Mouse (Mus musculus) left cerebral cortex, postnatal 14 days (tissue): Measurements from ENCODE around the gene Arl9. TPM values are rescaled to one million over a fixed set of nuclear protein-coding genes. Genes with fewer than 3 reads are reported as not detected.
"Not testable (repeated sequence)": the region's sequence is repeated elsewhere in the genome, so short reads cannot be mapped to it uniquely, and the experiment has no call there.

Experiments used
- DNase-seq, 2 experiments: peaks; one replicate each; pipeline ENCODE4 v3.0.0; 2021 to 2022; ENCODE audit warnings: low spot score in 2 of 2, mixed read lengths in 1 of 2
- intact Hi-C: fragments of 180-260 bp; cut with DNase I; formaldehyde crosslinking; loops from one replicate; pipeline ENCODE4 v1.15.1; 2025
- long read RNA-seq, 2 experiments: library from polyadenylated mRNA; stranded (forward); transcript quantifications; one replicate each; pipeline ENCODE4 v2.0.0; 2021
- total RNA-seq, 2 experiments: library from RNA; stranded (reverse); gene quantifications; 2 replicates each; pipeline ENCODE4 v1.2.3; 2021

The Arl9 gene
- total RNA-seq: not detected
- long read RNA-seq, experiment 1: 0 reads
- long read RNA-seq, experiment 2: 0 reads

DNA sequence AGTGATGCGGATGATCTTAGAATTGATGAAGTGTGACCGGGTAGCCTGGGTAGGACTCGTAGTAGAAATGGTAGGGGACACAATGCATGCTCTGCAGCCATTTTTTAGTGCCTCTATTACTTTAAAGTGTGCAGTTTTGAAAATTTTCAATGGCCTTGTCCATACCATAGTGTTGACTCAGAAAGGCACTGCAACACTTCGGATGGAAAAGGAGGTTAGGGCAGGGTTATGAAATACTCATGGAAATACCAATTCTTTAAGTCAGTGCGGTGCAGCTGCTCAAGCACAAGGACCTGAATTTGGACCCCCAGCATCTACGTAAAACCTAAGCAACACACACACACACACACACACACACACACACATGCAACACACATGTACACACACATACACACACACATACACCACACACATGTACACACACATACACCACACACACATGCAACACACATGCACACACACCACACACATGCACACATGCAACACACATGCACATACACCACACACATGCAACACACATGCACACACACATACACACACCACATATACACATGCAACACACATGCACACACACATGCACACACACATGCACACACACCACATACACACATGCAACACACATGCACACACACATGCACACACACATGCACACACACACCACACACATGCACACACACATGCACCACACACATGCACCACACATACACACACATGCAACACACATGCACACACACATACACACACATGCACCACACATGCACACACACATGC is at the start of gene Arl9:
Gene Arl9, plus strand, starts transcription at position 5 of the 771 bp plus-strand sequence.
- intact Hi-C loops: no loop called here

DNA sequence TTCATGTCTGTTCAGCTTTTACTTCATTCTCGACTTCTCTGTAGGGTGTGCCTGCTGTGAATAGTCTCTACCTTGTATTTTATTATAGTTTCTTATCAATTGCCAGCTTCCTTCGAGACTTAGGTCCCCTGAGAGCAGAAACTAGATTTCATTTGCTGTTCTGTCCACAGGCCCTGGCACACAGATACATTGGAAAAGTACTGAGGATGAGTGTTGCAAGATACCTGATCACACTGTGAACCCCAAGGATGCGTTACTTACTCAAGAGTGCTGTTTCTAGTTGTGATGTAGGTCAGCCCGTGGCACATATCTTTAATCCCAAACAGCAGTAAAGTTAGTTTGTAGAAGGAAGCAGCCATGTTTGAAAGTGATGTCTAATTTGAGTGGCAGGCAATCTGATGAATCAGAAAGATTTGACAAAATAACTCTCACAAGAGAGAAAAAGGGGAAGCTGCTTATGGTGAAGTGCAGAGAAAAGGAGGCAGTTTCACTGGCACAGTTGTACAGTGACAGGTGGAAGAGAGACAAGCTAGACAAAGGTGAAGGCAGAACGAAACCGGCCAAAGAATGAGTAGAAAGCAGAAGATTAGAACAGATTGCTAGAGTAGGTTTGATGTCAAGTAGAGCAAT is 49.5 kb upstream of the Arl9 start:
- intact Hi-C loops: no loop called here
- DNase-seq: no peak

More for the DNA sequence above, at the start of gene Arl9:
- DNase-seq: no peak

DNA sequence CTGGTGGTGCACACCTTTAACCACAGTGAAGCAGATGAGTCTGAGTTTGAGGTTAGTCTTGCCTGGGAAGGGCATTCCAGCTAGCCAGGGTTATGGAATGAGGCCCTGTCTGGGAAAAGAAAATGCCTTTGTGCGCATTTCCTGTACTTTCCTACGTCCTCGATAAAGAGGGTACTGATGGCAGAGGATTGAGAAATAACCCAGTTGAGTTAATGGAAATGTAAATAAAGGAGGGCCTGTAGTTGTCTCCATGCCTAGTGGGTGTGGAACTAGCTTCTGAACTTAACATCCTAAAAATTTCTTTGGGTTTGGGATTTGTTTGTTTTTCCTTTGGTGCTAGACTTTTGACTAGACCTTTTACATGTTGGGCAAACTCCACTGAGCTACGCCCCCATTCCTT is 48.4 kb upstream of the Arl9 start:
- DNase-seq: no peak
- intact Hi-C loops: no loop called here

DNA sequence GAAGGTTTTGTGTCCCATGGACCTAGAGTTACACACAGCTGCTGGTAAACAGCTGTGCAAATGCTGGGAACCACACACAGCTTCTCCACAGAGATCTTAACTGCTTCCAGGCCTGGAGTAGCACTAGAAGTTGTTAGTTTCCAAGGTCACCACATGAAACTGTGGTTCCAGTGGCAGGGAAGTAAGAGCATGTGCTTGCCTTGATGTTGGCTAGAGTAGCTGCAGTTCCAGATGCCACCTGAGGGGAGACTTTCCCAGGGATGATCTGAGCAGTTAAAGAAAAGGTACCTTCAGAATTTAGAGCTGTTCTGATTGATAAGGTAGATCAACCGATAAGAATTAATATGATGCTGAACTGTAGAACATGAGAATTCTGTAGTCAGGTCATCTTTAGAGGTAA is 45.9 kb upstream of the Arl9 start:
- DNase-seq: no peak
- intact Hi-C loops: no loop called here

DNA sequence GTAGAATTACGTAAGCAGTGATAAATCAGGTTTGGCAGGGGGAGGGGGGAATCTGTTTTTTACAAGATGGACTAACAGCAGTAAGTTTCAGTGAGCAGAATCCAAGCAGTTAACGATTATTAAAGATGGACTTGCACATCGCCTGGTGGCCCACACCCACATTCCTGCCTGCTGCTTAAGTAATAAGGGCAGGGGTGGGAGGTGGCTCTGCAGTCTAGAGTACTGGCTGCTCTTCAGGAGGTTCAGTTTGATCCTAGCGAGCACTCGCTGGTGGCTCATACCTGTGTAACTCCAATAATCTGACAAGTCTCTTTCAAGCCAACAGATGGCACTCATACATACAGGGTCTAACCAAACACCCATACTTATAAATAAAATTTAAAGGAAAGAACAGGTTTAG is 44.3 kb upstream of the Arl9 start:
- intact Hi-C loops: no loop called here

DNA sequence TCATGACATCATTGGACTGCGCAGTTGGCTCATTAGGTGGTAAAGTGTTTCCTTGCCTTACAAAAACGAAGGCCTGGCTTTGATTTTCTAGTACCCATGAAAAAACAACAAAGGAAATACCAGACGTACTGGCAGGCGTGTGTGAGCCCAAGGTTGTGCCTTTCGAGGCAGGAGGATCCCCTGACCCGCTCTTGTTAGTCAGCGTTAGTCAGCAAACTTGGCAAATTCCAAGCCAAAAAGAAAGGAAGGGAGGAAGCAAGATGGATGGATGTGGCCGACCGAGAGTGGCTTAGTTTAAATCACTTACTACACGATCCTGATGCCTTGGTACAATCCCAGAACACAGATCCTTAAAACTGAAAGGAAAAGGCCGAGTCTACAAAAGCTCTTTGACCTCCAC is 41.3 kb upstream of the Arl9 start:
- intact Hi-C loops: no loop called here

More for the DNA sequence above, 44.3 kb upstream of the Arl9 start:
- no peak for DNase-seq

DNA sequence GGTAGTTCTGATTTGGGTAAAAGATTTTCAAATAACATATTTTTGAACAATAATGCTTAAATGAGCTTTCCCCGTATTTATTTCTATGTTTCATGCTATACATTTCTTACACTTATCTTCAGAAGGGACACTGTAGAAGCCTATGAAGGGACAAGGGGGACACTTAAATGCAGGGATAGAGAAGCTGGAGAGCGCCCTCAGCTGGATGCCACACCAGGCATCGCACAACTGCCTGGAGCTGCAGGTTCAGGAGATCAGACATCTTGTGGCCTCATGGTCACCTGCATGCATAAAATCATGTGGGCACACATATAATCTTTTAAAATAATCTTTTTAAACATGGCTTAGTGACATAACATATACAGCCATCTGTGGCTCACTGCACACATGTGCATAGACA is 39.2 kb upstream of the Arl9 start:
- DNase-seq: no peak
- intact Hi-C loops: no loop called here

More for the DNA sequence above, 41.3 kb upstream of the Arl9 start:
- DNase-seq: no peak

DNA sequence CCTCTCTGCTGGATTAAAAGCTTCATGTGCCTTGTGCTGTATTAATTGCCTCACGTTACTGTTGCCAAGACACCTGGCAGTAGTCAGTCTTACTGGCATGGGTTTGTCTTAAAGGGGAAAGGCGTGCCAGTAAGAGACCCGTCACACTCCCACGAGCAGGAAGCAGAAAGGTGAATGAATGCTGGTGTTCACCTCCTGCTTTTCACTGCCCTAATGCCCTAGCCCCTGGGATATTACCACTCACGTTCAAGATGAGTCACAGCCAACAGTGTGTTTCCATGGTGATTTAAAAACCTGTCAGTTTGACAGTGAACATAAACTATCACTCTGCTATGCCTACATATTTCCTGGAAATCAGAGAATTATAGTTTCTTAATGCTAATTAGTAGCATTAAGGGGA is 34.6 kb upstream of the Arl9 start:
- intact Hi-C loops: no loop called here
- DNase-seq: no peak

DNA sequence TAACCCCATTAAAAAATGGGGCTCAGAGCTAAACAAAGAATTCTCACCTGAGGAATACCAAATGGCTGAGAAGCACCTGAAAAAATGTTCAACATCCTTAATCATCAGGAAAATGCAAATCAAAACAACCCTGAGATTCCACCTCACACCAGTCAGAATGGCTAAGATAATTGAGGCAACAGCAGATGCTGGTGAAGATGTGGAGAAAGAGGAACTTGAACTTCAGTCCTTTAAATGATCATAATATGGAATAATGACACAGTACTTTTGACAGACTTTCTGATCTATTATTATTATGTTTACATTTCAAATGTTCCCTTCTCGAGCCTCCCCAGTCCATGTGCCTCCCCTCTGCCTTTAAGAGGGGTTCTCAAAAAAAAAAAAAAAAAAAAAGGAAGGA is 32.7 kb upstream of the Arl9 start:
- DNase-seq, intact Hi-C loops: not testable (repeated sequence)

DNA sequence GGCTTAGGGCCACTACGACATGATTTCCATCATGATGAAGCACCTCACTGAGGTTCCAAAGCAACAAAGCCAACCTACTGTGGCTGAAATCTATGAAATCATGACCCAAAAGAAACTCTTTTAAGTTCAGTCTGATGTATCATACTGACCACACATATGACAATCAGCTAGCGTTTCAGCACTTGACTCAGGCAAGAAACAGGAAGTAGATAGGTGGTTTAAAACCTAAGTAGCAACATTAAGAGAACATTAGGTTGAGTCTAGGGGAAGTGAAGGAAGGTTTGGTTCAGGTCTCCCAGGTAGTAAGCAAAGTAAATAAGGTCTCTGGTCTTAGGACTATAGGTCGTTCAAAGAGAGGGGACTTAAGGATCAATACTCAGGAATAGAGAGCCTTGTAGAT is 30.4 kb upstream of the Arl9 start:
- intact Hi-C loops: no loop called here
- no peak for DNase-seq

DNA sequence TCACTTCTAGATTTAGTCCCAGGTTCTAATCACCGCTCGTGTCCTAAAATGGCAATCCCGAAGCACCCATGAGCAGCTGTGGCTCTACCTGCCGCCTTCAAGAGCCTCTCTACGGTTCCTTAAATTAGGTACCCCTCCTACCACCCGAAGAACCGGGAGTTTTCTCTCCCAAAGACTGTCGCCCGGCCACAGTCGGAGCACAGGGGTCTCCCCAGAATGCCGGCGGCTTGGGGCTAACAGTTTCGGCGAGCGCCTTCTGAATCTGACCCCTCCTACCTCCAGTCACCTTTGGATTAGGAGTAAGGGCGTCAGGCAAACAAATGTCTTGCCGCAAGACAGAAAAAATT is 29.7 kb upstream of the Arl9 start:
- intact Hi-C loops: no loop called here
- DNase-seq: no peak

DNA sequence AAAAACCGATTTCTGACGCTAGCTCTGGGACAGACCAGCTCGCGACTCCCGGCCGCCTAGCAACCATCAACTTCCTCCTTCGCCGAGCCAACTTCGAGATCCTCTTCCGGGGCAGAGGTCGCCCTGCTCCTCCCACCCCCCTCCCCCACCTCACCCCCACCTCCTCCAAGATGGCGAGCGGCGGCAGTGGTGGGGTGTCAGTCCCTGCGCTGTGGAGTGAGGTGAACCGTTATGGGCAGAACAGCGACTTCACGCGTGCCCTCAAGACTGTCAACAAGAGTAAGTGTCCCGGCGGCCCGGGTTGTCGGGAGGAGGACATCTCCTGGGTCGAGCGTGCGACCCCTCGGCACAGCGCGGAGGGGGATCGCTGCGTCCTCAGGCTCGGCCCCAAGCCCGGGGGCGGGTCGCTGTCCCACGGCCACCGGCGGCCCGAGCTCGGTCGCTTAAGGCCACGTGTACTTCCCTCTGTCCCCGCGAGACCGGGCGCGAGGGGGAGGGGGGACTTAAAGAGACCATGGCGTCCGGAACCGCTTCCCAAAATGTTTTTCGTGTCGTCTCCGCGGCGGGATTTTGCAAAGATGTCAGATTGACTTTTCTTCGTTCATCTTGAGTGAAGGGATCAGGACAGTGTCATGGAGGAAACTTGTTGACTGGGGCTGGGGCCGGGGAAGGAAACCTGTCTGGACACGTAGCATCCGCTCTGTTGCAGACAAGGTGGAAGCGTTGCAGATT is 29.1 kb upstream of the Arl9 start, which contains the start of gene Srp72:
Gene Srp72, plus strand, starts transcription at position 130 of the 732 bp plus-strand sequence.
- intact Hi-C loops: no loop called here
- DNase-seq: peak; percentile 87

DNA sequence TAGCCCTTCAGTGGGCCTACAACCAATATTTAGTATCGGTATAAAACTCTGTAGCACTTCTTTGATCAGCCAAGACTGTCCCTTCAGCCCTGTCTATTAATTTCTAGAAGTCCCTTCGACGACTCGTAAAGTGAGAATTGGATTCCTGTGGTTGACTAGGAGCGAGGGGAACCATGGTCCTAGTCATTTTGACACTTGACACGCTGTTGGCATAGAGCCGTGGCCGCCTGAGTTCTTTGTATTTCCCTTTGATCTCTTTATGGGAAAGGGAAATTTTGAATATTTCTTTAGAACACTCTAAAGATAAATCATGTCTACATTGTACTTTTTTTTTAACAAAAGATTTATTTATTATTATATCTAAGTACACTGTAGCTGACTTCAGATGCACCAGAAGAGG is 28.1 kb upstream of the Arl9 start:
- intact Hi-C loops: no loop called here

DNA sequence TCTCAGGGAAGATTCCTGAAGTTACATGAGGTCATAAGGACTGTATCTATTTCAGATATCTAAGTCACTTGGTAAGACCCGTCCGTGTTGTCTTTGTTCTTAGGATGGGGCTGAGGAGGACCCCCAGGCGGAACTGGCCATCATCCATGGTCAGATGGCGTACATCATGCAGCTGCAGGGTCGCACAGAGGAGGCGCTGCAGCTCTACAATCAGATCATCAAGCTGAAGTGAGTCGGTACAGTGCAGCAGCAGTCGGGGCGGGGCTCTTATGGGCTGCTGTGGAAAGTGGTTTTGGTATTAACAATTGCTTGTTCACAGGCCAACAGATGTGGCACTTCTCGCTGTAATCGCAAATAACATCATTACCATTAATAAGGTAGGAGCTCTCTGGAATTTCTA is 19.8 kb upstream of the Arl9 start:
- no peak for DNase-seq
- intact Hi-C loops: loop anchor here (5.0 kb wide), 1 partner anchor 343 kb away; no protein-coding TSS in a partner anchor

More for the DNA sequence above, 28.1 kb upstream of the Arl9 start:
- no peak for DNase-seq

DNA sequence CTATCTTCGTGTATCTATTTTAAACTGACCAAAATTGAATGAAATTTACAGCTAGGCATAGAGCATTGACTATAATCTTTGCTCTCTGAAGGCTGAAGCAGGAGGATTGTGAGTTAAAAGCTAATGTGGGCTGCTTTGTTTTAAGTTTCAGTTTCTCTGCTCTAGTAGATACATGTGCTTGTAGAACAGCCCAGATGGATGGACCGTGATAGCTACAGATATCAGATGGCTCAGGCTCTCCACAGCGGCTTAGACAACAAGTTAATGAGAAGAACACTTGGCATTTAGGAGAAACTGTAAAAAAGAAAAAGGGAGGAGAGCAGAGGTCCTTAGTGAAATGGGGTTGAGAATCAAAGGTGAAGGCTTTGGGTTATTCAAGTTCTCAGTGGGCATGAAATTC is 13.1 kb upstream of the Arl9 start:
- DNase-seq: no peak

DNA sequence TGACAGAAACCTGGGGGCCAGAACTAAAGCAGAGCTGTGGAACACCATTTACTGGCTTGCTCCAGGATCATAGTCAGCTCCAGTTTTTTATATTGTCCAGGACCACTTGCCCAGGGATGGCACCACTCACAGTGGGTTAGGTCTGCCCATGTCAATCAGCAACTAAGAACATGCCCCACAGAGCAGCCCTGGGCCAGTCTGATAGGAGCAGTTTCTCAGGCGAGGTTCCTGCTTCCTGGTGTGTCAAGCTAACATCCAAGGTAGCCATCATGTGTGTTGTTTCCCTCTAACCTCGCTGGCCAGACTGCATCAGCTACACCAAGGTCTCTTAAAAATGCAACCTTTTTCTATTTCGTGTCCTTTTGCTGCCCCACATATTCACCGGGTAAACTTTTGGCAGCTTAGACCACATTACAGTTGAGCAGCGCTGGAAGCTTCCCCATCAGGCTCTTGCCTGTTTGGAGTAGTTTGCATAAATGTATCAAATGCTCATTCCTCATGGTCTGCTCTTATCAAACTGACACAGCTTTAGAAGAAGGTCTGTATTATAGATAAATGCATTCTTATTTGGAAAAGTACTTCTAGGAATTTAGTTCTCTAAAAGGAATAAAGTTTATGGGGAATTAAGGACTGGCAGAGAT is 10.6 kb upstream of the Arl9 start:
- DNase-seq: no peak
- intact Hi-C loops: no loop called here

More for the DNA sequence above, 13.1 kb upstream of the Arl9 start:
- intact Hi-C loops: no loop called here

DNA sequence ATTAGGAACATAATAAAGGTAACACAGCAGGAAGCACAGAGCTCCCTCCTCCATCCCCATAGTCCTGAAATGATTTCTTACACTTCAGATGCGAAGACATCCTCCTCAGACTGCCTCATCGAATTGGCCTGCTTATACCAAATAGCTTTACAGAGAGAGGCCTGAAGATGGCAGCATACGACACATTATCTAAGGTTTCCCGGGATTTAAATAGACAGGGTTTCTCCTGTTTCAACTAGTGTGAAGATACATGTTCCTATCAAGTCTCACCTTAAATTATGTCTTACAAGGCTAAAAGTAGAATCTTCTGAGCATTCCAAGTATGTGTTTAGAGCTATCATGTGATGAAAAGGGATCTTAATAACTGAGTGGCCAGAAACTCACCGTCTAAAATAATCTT is 5.4 kb upstream of the Arl9 start:
- peak; percentile 56 to 78 for DNase-seq
- intact Hi-C loops: loop anchor here (5.0 kb wide), 2 partner anchors 169 to 219 kb away; no protein-coding TSS in a partner anchor

DNA sequence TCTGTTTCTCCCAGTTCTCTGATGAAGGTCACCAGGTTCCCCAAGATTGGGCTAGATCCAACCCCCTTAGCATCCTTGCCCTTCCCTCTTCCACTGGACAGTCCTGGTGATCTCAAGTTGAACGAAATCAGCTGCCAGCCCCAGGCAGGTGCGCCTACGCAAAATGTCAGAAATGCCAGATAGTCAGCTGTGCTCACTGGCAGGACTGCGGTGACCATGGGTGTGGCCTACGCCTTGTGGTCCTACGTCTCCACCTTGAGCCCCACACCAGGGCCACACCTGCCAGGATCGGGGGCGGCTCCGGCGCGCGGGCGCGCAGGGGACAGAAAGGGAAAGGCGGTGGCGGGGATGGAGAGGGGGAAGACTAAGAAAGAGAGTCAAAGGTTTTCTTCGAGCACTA is 2.7 kb upstream of the Arl9 start:
- DNase-seq: no peak
- intact Hi-C loops: no loop called here

DNA sequence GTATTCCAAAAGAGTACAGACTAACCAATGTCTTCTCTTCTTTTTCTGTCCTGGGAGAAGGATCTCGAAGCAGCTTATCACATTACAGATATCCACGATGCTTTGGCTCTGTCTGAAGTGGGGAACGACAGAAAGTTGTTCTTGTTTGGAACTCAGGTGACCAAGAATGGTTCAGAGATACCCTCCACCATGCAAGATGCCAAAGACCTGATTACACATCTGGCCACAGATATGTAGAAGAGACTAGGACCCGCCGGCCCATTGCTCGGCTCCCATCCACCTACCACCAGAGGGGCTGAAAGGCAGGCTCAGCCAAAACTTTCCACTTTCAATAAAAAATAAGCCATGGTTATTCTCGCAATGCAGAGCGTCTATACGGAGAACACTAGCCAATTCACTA is 6.5 kb downstream of the Arl9 start:
- no peak for DNase-seq
- intact Hi-C loops: no loop called here

DNA sequence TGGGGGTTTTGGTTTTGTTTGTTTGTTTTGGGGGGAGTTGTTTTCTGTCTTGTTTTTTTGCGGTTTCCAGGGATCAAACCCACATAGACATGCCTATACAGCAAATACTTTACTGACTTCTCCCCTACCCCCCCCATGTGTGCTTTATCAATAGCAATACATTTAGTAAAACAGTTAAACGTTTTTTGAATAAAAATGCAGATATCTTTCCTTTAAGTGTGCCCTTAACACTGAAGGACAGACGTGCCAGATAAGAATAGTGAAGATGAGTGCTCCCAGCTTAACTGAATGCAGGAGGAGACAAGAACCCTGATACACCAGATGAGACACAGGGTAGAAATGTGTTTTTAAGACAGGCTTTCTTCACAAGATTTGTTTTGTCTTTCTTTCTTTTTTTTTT is 7.2 kb downstream of the Arl9 start:
- intact Hi-C loops: no loop called here

More for the DNA sequence above, 7.2 kb downstream of the Arl9 start:
- DNase-seq: no peak
